Mouse (Mus musculus) heart, postnatal 10 days (tissue): ENCODE results near the gene Nup188. TPM values are rescaled to one million over a fixed set of nuclear protein-coding genes. Genes with fewer than 3 reads are reported as not detected.

Source experiments
- DNase-seq, 2 experiments: peaks; one replicate each; pipeline ENCODE4 v3.0.0; 2021
- intact Hi-C: fragments of 180-260 bp; cut with DNase I; formaldehyde crosslinking; loops from one replicate; pipeline ENCODE4 v1.15.1; 2025
- total RNA-seq, 2 experiments: library from RNA; stranded (reverse); gene quantifications; 2 replicates each; pipeline ENCODE4 v1.2.3; 2021

Nup188 gene
- total RNA-seq, result 10 to 100 TPM; 25.1 to 26.6 TPM

- peak; percentile 97 to 99 for DNase-seq
- intact Hi-C loops, result loop anchor here (5.0 kb wide), 1 partner anchor 159 kb away; no protein-coding TSS in a partner anchor
These were observed at the start of gene Nup188, which contains the start of gene Dolk for GRCm38 (mm10) chr2:30286192-30287026. Nup188 (plus strand) TSS chr2:30286397. Dolk (minus strand) TSS chr2:30286334.

- intact Hi-C loops, result loop anchor here (1.0 kb wide), 1 partner anchor 31 kb away; the partner anchor contains the start of gene Kyat1
- DNase-seq, result peak; percentile 48
These were observed 49.6 kb upstream of the Nup188 start for GRCm38 (mm10) chr2:30236426-30237198.

DNA sequence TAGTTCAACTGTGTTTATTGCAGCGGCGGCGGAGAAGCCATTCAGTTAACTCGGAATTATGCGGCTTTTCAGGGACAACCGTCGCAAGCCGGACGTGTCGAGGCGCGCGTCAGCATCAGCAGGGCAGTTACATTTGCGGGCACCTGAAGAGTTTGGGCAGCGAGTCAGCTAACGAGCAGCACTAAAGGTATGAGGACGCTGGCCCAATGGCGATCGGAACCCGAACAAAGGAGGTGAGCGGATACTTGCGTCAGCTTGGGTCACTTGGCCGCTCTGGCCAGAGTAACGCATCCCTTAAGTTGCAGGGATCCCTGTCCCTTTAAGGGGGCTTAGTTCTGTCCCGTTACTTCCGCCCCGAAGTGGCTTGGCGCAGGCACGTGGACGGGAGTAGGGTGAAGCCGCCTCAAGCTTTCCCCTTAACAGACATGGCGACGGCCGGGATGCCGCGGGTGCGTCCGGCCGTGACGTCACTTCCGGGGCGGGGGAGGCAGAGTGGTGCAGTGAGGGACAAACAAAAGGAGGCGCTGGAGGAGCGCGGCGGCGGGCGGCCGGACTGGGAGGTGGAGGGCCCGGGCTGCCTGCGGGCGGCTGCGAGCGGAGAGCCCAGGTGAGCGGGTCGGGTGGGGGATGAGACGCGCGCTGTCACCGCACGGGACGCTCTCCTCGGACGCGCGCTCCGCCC, 48.9 kb upstream of the Nup188 start, which contains the start of gene Lrrc8a:
Gene Lrrc8a (plus strand): TSS at position 517 of the 682 bp plus-strand sequence.
- intact Hi-C loops, result loop anchor here (1.0 kb wide), 1 partner anchor 32 kb away; the partner anchor contains the start of gene Kyat1
- peak; percentile 100 for DNase-seq

GRCm38 (mm10) chr2:30237881-30238280, 48.3 kb upstream of the Nup188 start:
- peak; percentile 80 to 83 for DNase-seq
- intact Hi-C loops, result loop anchor here (1.0 to 2.0 kb wide), 3 partner anchors 28 to 59 kb away; partner anchors contain the start of genes Kyat1, Phyhd1 and Spout1

GRCm38 (mm10) chr2:30238906-30239465, 47.2 kb upstream of the Nup188 start:
- no peak for DNase-seq
- intact Hi-C loops, result loop anchor here (1.0 to 2.0 kb wide), 2 partner anchors 27 to 60 kb away; partner anchors contain the start of genes Phyhd1 and Spout1

- intact Hi-C loops, result loop anchor here (2.0 kb wide), 1 partner anchor 61 kb away; the partner anchor contains the start of gene Spout1
- DNase-seq, result peak; percentile 82 to 85
These were observed 46.4 kb upstream of the Nup188 start for GRCm38 (mm10) chr2:30239777-30240176.

- intact Hi-C loops, result no loop called here
- no peak for DNase-seq
These were observed 45.9 kb upstream of the Nup188 start, which contains the start of gene Gm28035 for GRCm38 (mm10) chr2:30240267-30240666. Gm28035 (plus strand) TSS chr2:30240567.

- DNase-seq, result peak; percentile 84 to 85
- intact Hi-C loops, result loop anchor here (1.0 kb wide), 1 partner anchor 16 kb away; no protein-coding TSS in a partner anchor
These were observed 43.7 kb upstream of the Nup188 start for GRCm38 (mm10) chr2:30242509-30242908.

DNA sequence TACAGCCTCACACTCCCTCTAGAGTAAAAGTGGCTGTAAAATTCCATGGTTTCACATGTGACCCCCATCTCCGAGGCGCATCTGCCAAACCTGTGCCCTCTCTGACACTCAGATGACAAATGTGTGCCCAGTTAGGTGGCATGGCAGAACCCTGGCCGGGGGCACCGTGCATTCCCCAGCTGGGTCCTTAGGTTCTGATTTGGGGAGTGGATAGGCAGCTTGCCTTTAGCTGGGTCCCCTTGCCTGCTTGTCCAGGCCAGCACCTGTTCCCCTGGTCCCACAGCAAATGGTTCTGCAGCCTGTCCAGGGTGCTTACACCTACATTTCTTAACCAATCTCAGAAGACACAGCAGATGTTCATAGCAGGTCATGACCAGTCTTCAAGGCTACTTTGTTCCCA, 42.8 kb upstream of the Nup188 start:
- intact Hi-C loops, result no loop called here

GRCm38 (mm10) chr2:30244595-30245178, 41.5 kb upstream of the Nup188 start:
- intact Hi-C loops, result no loop called here
- peak in 1 of 2 experiments; percentile 15 for DNase-seq

More for the DNA sequence above, 42.8 kb upstream of the Nup188 start:
- DNase-seq, result peak in 1 of 2 experiments; percentile 6

GRCm38 (mm10) chr2:30247036-30247435, 39.2 kb upstream of the Nup188 start:
- no peak for DNase-seq

DNA sequence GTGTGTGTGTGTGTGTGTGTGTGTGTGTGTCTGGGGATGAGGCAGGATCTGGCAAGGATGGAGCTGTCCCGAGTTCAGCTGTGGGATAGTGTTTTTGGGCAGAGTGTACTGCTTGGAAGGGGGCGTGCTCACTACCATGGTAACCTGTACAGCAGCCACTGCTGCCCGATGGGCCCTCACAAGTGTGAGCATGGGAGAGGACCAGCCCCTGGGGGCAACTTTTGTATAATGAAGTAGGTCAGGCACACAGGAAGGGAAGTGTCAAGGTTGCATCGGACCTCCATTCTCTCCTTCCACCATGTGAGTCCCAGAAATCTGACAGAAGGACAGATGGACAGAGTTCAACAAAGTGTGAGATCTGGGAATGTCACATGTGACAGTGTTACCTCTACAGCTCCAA, 38.5 kb upstream of the Nup188 start:
- DNase-seq, result peak in 1 of 2 experiments; percentile 11
- intact Hi-C loops, result no loop called here

More at GRCm38 (mm10) chr2:30247036-30247435, 39.2 kb upstream of the Nup188 start:
- intact Hi-C loops, result no loop called here

DNA sequence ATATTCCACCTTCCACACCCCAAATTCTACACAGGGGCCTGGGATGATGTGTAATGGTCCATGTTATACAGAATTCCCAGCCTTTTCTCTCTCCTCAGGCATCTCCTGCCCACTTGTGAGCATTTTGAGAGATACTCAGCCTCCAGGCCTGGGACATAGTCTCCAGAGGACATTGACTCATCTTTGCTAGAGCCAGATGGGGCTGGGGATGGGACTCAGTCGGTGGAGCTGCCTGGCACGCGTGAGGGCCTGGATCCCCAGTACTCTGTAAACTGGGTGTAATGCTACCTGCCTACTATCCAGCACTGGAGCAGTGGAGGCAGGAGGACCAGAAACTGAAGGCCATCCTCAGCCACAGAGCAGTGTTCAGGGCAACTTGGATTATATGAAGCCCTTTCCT, 37.0 kb upstream of the Nup188 start:
- no peak for DNase-seq
- intact Hi-C loops, result no loop called here

DNA sequence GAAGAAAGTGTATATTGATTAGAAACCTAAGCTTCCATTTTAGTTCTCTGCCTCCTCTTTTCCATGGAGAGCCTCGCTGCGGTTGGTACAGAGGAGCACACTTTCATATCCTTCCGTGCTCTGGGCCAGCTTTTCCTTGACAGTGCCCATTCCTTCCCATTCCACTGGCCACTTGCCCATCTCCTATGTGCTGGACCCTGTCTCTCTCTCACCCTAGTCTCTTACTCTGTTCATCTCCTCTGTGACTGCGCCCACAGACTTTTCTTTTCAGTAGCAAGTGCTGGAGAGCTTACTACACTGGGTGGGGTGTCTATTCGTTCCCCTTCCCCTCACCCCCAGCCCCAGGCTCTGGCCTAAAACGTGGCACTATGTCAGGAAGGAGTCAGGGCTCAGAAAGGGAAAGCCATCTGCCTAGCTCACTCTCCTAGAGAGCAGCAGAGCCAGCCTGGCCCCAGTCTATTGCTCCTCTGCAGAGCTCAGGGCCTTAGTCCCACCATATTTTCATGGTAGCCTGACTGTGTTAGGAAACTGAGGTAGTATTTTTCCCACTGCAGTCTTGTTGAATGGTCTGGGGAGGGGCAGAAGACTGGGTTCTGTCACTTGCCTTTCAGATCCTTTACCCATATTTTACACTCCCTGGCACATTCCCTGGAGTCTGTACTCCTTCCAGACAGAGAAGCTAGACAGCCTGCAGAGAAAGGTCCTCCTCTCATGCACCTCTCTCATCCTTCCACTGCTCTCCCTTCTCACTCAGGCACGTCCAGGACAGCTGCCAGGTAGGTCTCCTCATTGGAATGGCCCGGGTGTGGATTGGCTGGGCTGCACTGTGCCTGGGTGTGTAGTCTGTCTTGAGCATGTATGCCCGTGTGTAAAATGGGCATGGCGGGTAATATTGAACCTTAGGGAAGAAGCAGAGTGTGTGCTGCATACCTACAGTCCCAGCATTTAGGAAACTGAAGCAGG, 35.8 kb upstream of the Nup188 start:
- peak in 1 of 2 experiments; percentile 19 for DNase-seq
- intact Hi-C loops, result no loop called here

DNA sequence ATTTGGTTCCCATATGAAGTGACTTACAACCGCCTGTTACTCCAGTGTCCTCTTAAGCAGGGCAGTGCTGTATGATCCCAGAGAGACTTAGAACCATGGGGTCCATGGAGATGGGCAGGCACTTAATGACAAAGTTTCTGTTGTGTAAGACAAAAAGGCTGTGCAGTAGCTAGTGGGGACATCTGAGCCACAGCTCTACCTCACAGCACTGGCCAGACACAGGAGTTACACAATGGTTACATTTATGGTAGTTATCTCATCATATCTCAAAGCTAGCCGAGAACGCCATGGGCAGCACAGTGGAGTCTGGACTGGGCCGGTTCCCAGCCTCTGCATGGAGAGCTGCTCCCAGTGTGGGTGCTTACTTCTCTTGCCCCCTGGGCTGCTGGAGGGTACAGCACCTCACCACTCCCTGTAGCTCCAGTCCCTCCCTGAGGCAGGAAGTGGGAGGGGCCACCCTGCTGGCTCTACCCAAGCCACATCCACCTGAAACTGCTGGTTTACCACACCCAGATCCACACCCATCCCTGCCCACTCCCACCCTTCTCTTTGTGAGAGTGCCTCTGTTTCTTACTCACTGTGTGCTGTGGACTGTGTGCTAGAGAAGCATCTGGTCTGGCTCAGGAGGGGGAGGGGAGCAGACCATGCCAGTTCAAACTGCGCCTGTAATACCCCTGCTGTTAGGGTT, 34.6 kb upstream of the Nup188 start:
- peak in 1 of 2 experiments; percentile 45 for DNase-seq
- intact Hi-C loops, result no loop called here

DNA sequence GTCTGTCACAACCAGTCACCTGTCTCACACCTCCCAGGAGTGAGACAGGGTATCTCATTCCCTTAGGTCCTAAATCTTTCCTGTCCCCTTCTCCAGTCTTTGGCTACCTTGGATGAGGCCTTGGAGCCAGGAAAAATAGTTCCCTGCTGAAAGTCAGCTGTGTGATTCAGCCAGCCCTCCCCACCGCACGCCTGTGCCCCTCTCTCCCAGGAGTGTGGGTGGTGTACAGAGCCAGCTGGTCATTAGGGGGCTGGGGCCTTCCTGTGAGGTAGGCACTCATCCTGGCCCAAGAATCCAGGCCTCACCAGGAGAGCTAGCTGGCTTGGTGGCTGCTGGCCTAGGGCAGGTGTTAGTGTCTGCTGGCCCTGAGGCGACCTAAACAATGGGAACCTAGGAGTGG, 33.7 kb upstream of the Nup188 start:
- peak in 1 of 2 experiments; percentile 4 for DNase-seq
- intact Hi-C loops, result no loop called here

DNA sequence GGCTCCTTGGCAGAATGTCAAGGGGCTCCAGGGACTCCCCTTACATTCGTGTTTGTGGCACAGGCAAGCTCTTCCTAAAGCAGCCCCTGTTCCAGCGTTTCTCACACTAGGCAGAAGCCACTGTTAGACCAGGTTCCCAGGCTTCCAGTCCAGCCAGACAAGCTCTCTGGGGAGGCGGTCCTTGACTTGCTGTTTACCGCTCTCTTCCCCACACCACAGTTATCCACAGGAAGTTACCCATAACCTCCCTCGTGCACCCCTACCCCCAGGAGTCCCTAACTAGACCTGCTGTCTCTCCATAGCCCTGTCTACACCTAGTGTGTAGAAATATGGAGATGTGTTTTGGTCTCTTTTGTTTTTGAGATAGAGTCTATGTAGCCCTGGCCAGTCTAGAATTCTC, 32.4 kb upstream of the Nup188 start:
- peak in 1 of 2 experiments; percentile 22 for DNase-seq

More for the DNA sequence above, 32.4 kb upstream of the Nup188 start:
- intact Hi-C loops, result no loop called here
